Mouse (Mus musculus): ENCODE results near the gene Pogz. TPM values are rescaled to one million over a fixed set of nuclear protein-coding genes. Genes with fewer than 3 reads are reported as not detected.

The Pogz gene
- polyA plus RNA-seq, 1 experiment = 18.3 TPM

DNA sequence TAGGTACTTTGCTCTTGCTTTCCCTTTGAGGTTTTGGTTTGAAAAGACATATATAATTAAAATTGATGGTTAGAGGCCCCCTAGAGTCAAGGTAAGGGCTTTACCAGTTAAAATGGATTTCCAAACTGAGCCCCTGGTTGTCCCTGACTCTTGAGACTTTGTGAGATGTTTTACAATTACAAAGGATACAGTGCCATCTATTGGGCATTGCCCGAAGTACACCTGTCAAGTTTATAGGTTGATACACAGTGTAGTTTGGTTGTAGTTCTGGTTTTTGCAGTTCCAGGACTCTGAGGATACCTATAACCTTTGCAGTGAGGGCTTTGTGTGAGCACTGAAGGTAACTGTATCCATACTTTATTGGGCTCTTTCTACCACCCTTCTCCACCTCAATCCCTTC is 12.0 kb downstream of the Pogz start:
- no peak overlapping the region for H3K4me3 ChIP-seq (replicated peaks)
- TF ChIP-seq FLI1 (IDR thresholded peaks at IDR 0.05; ENCODE audit: low read length) (no peak), GATA1 (IDR thresholded peaks at IDR 0.05; ENCODE audit: borderline replicate concordance, low read length) (no peak)
- H3K9me3 ChIP-seq = no peaks in the 10 kb centered on the region
- no peaks in the 10 kb centered on the region for H3K27me3 ChIP-seq (replicated peaks)
- H3K36me3 ChIP-seq (replicated peaks; ENCODE audit: low read length) = peaks cover 10% of the 10 kb centered on the region
- H3K4me1 ChIP-seq = peaks cover 65% of the 10 kb centered on the region

DNA sequence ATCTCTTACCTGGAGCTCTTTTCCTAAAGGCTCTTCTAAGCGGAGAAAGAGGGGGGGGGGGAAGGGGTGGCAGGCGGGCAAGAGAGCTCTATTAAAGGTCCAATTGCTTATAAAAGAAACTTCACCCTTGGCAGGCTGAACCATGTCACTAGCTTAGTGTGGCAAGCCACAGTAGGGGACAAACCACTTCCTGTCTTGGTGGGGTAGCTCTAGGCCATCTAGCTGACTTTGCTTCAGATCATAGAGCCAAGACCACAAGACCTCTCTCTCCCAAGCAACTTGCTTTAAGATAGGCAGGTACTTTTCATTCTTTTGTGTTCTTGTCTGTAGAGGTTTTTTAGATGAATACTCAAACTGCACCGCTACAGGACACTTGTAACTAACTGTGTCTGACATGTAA is 14.4 kb downstream of the Pogz start:
- TF ChIP-seq GATA1 (IDR thresholded peaks at IDR 0.05; ENCODE audit: borderline replicate concordance, low read length) = no peak
- TF ChIP-seq FLI1 (IDR thresholded peaks at IDR 0.05; ENCODE audit: low read length) = no peak
- Histone ChIP-seq H3K4me3 (replicated peaks) (peak overlapping the region; percentile 72), H3K4me1 (peaks cover 57% of the 10 kb centered on the region), H3K27me3 (replicated peaks) (no peaks in the 10 kb centered on the region), H3K36me3 (replicated peaks; ENCODE audit: low read length) (peaks cover 29% of the 10 kb centered on the region), H3K9me3 (no peaks in the 10 kb centered on the region)

DNA sequence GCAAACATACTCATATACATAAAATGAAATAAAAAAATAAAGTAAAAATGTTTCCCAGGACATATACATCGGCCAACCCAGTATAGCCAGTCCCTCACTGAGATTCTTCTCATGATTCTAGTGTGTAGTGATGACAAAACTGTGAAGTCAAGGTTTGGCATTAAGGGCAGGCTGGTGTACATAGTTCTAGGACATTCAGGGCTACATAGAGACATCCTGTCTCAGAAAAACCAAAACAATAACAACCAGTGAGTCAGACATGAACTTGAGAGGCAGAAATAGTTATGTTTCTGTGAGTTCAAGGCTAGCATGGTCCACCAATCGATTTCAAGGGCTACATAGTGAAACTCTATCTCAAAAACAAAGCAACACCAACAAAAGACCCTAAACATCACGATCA is 14.8 kb downstream of the Pogz start:
- TF ChIP-seq FLI1 (IDR thresholded peaks at IDR 0.05; ENCODE audit: low read length) (no peak), GATA1 (IDR thresholded peaks at IDR 0.05; ENCODE audit: borderline replicate concordance, low read length) (no peak)
- H3K4me3 ChIP-seq (replicated peaks) = no peak overlapping the region
- H3K36me3 ChIP-seq (replicated peaks; ENCODE audit: low read length) = peaks cover 34% of the 10 kb centered on the region
- no peaks in the 10 kb centered on the region for H3K9me3 ChIP-seq
- H3K4me1 ChIP-seq = peaks cover 52% of the 10 kb centered on the region
- no peaks in the 10 kb centered on the region for H3K27me3 ChIP-seq (replicated peaks)

DNA sequence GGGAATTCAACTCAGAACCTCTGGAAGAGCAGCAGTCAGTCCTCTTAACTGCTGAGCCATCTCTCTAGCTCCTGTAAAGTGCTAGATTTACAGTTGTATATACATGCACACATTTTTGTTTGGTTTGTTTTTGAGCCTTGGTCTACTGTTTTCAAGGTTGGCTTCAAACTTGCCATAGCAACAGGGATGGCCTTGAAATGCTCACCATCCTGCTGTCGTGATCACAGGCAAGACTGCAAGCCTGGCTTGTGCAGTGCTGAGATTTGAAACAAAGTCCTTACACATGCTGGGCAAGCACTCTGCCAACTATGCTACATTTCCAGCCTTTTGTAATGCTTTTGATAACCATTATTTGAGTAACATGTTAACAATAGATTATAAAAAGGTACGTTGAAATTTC is 22.1 kb downstream of the Pogz start:
- Histone ChIP-seq H3K36me3 (replicated peaks; ENCODE audit: low read length) (peaks cover 85% of the 10 kb centered on the region), H3K4me1 (peaks cover 3% of the 10 kb centered on the region; the same call in 1 of the 2 replicates), H3K9me3 (no peaks in the 10 kb centered on the region), H3K4me3 (replicated peaks) (no peak overlapping the region), H3K27me3 (replicated peaks) (no peaks in the 10 kb centered on the region)
- TF ChIP-seq GATA1 (IDR thresholded peaks at IDR 0.05; ENCODE audit: borderline replicate concordance, low read length) (no peak), FLI1 (IDR thresholded peaks at IDR 0.05; ENCODE audit: low read length) (no peak)

DNA sequence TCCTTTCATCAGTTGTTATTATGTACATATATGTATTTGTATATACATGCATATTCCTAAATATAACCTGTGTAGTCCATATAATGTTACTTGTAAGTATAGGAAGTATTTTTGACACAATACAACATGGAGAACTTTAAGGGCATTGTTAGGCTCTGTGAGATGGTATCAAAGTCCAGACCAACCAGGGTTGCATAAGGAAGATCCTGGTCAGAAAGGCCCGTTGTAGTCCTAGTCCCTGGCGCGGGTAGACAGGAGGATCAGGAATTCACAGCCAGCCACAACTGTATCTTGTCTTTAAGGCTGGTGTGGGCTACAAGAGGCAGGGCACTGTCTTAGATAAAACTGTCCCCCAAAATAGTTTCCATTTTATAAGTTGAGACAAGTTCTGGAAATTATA is 31.6 kb downstream of the Pogz start:
- Histone ChIP-seq H3K27me3 (replicated peaks) (no peaks in the 10 kb centered on the region), H3K4me1 (peaks cover 20% of the 10 kb centered on the region), H3K9me3 (no peaks in the 10 kb centered on the region), H3K4me3 (replicated peaks) (no peak overlapping the region), H3K36me3 (replicated peaks; ENCODE audit: low read length) (peaks cover 90% of the 10 kb centered on the region)
- TF ChIP-seq FLI1 (IDR thresholded peaks at IDR 0.05; ENCODE audit: low read length) (no peak), GATA1 (IDR thresholded peaks at IDR 0.05; ENCODE audit: borderline replicate concordance, low read length) (no peak)

DNA sequence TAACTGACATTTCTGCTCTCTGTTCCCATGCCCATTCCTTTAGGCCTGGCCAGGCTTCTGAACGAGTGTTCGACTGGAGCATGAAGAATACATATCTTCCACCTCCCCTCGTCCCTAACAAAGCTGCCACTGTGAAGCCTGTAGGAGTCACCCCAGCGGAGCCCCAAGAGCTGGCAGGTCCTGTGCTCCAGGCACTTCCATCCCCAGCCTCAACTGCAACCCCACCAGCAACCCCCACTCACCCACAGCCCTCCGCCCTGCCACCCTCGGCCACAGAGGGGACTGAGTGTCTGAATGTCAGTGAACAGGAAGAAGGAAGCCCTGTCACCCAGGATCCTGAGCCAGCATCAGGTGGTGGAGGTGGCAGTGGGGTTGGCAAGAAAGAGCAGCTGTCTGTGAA is 41.3 kb downstream of the Pogz start:
- no peaks in the 10 kb centered on the region; the same call in 1 of the 2 replicates for H3K4me1 ChIP-seq

DNA sequence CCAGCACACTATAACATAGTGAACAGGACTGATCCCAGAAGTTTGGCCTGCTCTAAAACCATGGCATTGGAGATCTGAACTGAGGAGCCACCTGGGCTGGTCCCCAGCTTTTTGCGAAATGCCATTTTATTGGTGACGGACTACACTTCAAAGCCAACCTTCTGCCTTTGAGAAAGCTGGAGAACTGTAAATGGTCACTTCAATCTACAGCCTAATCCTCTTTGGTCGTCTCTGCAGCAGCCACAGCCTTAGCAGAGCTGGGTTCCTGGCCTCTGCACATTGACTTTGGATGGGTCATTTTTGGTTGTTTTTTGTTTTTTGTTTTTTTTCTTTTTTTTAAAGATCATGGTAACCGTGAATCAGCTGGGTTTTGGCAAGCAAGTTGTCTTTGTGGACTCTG is 44.5 kb downstream of the Pogz start:
- Histone ChIP-seq H3K27me3 (replicated peaks) (no peaks in the 10 kb centered on the region), H3K9me3 (no peaks in the 10 kb centered on the region), H3K4me1 (peaks cover 21% of the 10 kb centered on the region), H3K36me3 (replicated peaks; ENCODE audit: low read length) (peaks cover 89% of the 10 kb centered on the region), H3K4me3 (replicated peaks) (no peak overlapping the region)
- TF ChIP-seq FLI1 (IDR thresholded peaks at IDR 0.05; ENCODE audit: low read length) (no peak), GATA1 (IDR thresholded peaks at IDR 0.05; ENCODE audit: borderline replicate concordance, low read length) (no peak)

More for the DNA sequence above, 41.3 kb downstream of the Pogz start:
- Histone ChIP-seq H3K36me3 (replicated peaks; ENCODE audit: low read length) (peaks cover 100% of the 10 kb centered on the region), H3K4me3 (replicated peaks) (no peak overlapping the region), H3K27me3 (replicated peaks) (no peaks in the 10 kb centered on the region), H3K9me3 (no peaks in the 10 kb centered on the region)
- no peak for TF ChIP-seq FLI1 (IDR thresholded peaks at IDR 0.05; ENCODE audit: low read length)
- TF ChIP-seq GATA1 (IDR thresholded peaks at IDR 0.05; ENCODE audit: borderline replicate concordance, low read length) = no peak

DNA sequence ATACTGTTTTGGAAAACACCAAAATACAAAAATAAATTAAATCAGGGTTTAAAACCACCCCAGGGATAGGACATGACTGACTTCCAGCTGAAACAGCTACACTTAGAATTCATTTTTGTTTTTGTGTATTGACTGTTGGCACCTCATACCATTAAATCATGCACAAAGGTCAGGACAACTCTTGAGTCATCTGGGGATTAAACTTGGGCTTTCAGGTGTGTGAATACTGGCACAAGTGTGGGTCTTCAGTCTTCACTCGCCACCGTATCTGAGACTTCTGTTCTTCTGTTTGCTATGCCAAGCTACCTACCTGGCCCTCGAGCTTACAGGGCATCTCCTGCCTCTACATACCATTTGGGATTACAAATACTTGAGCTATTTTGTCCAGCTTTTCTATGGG is 45.2 kb downstream of the Pogz start:
- Histone ChIP-seq H3K4me1 (peaks cover 28% of the 10 kb centered on the region), H3K36me3 (replicated peaks; ENCODE audit: low read length) (peaks cover 81% of the 10 kb centered on the region), H3K4me3 (replicated peaks) (no peak overlapping the region), H3K27me3 (replicated peaks) (no peaks in the 10 kb centered on the region), H3K9me3 (no peaks in the 10 kb centered on the region)
- no peak for TF ChIP-seq GATA1 (IDR thresholded peaks at IDR 0.05; ENCODE audit: borderline replicate concordance, low read length)

DNA sequence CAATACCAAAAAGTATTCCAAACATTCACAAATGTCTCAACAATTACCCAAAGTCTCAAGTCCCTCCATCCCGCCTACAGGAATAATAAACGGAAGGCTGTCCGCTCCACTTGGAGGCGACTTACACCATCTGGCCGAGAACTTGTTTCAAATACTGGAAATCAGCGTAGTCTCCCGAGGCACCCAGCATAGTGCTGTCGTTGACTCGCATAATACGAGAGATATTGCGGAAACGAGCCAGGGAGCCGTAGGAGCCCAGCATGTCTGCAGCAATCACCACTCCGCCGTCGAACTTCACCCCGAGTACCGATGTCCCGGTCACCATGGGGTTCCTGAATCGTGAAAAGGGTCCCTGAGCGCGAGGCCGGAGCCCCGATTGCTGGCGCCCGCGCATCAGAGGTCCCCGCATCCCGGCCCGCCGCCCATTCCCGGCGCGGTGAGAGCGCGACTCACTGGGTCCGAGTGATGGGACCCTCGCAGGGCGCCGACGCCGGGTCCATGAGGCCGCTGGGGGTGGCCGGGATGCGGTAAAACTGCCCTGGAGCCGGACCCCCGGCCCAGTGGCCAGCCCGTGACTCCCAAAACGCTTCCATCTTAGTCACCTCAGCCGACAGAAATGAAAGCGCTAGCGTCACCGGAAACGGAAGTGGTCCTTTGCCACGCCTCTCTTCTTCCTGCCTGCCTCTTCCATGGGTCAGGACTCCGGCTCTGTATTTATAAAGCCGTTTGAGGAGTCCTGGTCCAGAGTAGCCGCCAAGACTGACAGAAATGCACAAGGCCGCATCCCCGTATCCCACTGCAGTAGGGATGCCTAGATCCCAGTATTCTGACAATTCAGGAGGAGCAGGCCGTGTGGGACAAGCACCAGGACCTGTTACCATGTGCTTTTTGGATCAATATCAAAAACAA is 49.2 kb downstream of the Pogz start, which contains the start of gene Psmb4:
Psmb4 (minus strand) TSS at position 646 of the 909 bp plus-strand sequence.
- H3K4me1 ChIP-seq = peaks cover 37% of the 10 kb centered on the region

DNA sequence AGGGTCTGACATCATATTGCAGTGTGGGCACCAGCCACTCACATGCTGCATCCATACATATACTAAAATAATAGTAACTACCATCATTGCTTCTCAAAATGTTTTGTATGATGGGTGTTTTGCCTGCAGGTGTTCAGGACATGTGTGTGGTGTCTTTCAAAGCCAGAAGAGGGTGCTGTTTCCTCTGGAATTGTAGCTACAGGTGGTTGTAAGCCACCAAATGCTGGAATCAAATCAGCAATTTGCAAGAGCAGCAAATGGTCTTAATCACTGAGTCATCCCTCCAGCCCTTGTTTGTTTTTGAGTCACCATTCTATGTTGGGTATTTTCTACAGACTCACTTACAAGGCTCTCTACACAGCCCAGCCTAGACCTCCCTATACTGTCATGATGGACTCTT is 51.2 kb downstream of the Pogz start:
- TF ChIP-seq FLI1 (IDR thresholded peaks at IDR 0.05; ENCODE audit: low read length) = no peak
- TF ChIP-seq GATA1 (IDR thresholded peaks at IDR 0.05; ENCODE audit: borderline replicate concordance, low read length) = no peak
- peaks cover 37% of the 10 kb centered on the region for H3K4me1 ChIP-seq
- peaks cover 21% of the 10 kb centered on the region for H3K36me3 ChIP-seq (replicated peaks; ENCODE audit: low read length)
- H3K27me3 ChIP-seq (replicated peaks) = no peaks in the 10 kb centered on the region
- no peak overlapping the region for H3K4me3 ChIP-seq (replicated peaks)
- no peaks in the 10 kb centered on the region for H3K9me3 ChIP-seq

More for the DNA sequence above, 49.2 kb downstream of the Pogz start, which contains the start of gene Psmb4:
- Histone ChIP-seq H3K9me3 (no peaks in the 10 kb centered on the region), H3K27me3 (replicated peaks) (no peaks in the 10 kb centered on the region), H3K36me3 (replicated peaks; ENCODE audit: low read length) (peaks cover 42% of the 10 kb centered on the region), H3K4me3 (replicated peaks) (peak within 1 kb of the TSS; percentile 99)
- no peak for TF ChIP-seq GATA1 (IDR thresholded peaks at IDR 0.05; ENCODE audit: borderline replicate concordance, low read length)
- peak; percentile 80 for TF ChIP-seq FLI1 (IDR thresholded peaks at IDR 0.05; ENCODE audit: low read length)
